Mouse (Mus musculus) embryonic facial prominence, embryonic 11.5 days (tissue): ENCODE results near the gene Nppc. TPM values are rescaled to one million over a fixed set of nuclear protein-coding genes. Genes with fewer than 3 reads are reported as not detected.
A peak's percentile ranks its signal among the peaks of the same experiment; 100 is the strongest.

Experiments used
- ATAC-seq: fragments of 200-750 bp; cut with Nextera tagmentation; replicated peaks from 2 replicates; pipeline ENCODE4 v1.8.0; 2017; ENCODE audit warnings: low read depth; ENCODE audit not compliant: insufficient number of reproducible peaks, low FRiP score, low TSS enrichment
- DNase-seq: peaks from one replicate; pipeline ENCODE4 v3.0.0-alpha.2; 2015; ENCODE audit warnings: low spot score
- H3K27ac ChIP-seq: fragments of 300-500 bp; sonication (generic); replicated peaks from 2 replicates; pipeline ENCODE4 v1.5.1; 2014; ENCODE audit warnings: mild to moderate bottlenecking, low read depth, low read length, control low read depth
- H3K27me3 ChIP-seq: fragments of 300-500 bp; sonication (generic); 2 replicates; pipeline ENCODE4 v1.6.1; 2014; ENCODE audit warnings: mild to moderate bottlenecking, low read length, moderate library complexity, mixed read lengths; ENCODE audit not compliant: control insufficient read depth, insufficient read depth
- H3K36me3 ChIP-seq: fragments of 300-500 bp; sonication (generic); replicated peaks from 2 replicates; pipeline ENCODE4 v1.6.1; 2014; ENCODE audit warnings: low read depth, mild to moderate bottlenecking, low read length, moderate library complexity, mixed read lengths; ENCODE audit not compliant: control insufficient read depth, insufficient read depth
- H3K4me1 ChIP-seq: fragments of 300-500 bp; sonication (generic); 2 replicates; pipeline ENCODE4 v1.6.1; 2014; ENCODE audit warnings: low read length, mixed read lengths; ENCODE audit not compliant: control insufficient read depth, insufficient read depth
- H3K4me2 ChIP-seq: fragments of 300-500 bp; sonication (generic); 2 replicates; pipeline ENCODE4 v1.6.1; 2014; ENCODE audit warnings: low read depth, mild to moderate bottlenecking, control low read depth, low read length, moderate library complexity
- H3K4me3 ChIP-seq: fragments of 300-500 bp; sonication (generic); 2 replicates; pipeline ENCODE4 v1.5.1; 2014; ENCODE audit warnings: low read depth, low read length, control low read depth
- H3K9ac ChIP-seq: fragments of 300-500 bp; sonication (generic); replicated peaks from 2 replicates; pipeline ENCODE4 v1.6.1; 2014; ENCODE audit warnings: mild to moderate bottlenecking, control low read depth, low read length
- H3K9me3 ChIP-seq: fragments of 300-500 bp; sonication (generic); replicated peaks from 2 replicates; pipeline ENCODE4 v1.6.1; 2016; ENCODE audit warnings: mild to moderate bottlenecking, low read length, inconsistent platforms, mixed read lengths; ENCODE audit not compliant: control insufficient read depth
- WGBS: fragments of 180-500 bp; shearing (Covaris S2); extraction: QIAGEN DNeasy Blood & Tissue Kit; methylation state at CpG from one replicate; pipeline ENCODE4 v1.1.7; 2014; 5-methylcytosine and 5-hydroxymethylcytosine counted together
- polyA plus RNA-seq: library from polyadenylated mRNA; unstranded; fragments of >200 nt; fragmentation: Nextera tagmentation; extraction: Ambion mirVana; gene quantifications from 2 replicates; pipeline ENCODE4 v1.2.1, GENCODE M21; 2014

Nppc gene
- polyA plus RNA-seq, 1 experiment from 2014 or later: 0.34 TPM

- no peak overlapping the region for H3K9ac ChIP-seq
- DNase-seq: no peak
- no peaks in the 10 kb centered on the region for H3K27me3 ChIP-seq
- ATAC-seq: no peak
- 40% methylated on average over 2 of the region's 2 CpGs for WGBS
- H3K27ac ChIP-seq: no peak overlapping the region
- H3K9me3 ChIP-seq: no peaks in the 10 kb centered on the region
- no peak overlapping the region for H3K4me3 ChIP-seq
- H3K4me2 ChIP-seq: no peak overlapping the region
- H3K36me3 ChIP-seq: no peaks in the 10 kb centered on the region
- H3K4me1 ChIP-seq: no peaks in the 10 kb centered on the region
These were observed 22.9 kb downstream of the Nppc start for GRCm38 (mm10) chr1:86647517-86647916.

GRCm38 (mm10) chr1:86643101-86643809 lies 27.1 kb downstream of the Nppc start:
- no peak overlapping the region for H3K9ac ChIP-seq
- H3K4me2 ChIP-seq: no peak overlapping the region
- H3K9me3 ChIP-seq: no peaks in the 10 kb centered on the region
- ATAC-seq: no peak
- H3K4me3 ChIP-seq: no peak overlapping the region
- 73% methylated on average over 13 of the region's 13 CpGs for WGBS
- no peak overlapping the region for H3K27ac ChIP-seq
- H3K4me1 ChIP-seq: no peaks in the 10 kb centered on the region
- H3K27me3 ChIP-seq: no peaks in the 10 kb centered on the region
- DNase-seq: no peak
- H3K36me3 ChIP-seq: no peaks in the 10 kb centered on the region

- no peak; the same call in 1 of the 2 replicates for ATAC-seq
- 58% methylated on average over 6 of the region's 6 CpGs for WGBS
These were observed 35.5 kb downstream of the Nppc start for GRCm38 (mm10) chr1:86634751-86635359.

GRCm38 (mm10) chr1:86633840-86634750 lies 36.3 kb downstream of the Nppc start:
- Histone ChIP-seq H3K4me3 (no peak overlapping the region), H3K27ac (no peak overlapping the region), H3K4me1 (no peaks in the 10 kb centered on the region), H3K27me3 (no peaks in the 10 kb centered on the region), H3K4me2 (no peak overlapping the region), H3K36me3 (no peaks in the 10 kb centered on the region), H3K9ac (no peak overlapping the region), H3K9me3 (no peaks in the 10 kb centered on the region)
- WGBS: 55% methylated on average over 7 of the region's 7 CpGs
- ATAC-seq: no peak
- DNase-seq: no peak

More at GRCm38 (mm10) chr1:86634751-86635359, 35.5 kb downstream of the Nppc start:
- H3K36me3 ChIP-seq: no peaks in the 10 kb centered on the region
- H3K4me3 ChIP-seq: no peak overlapping the region
- no peak overlapping the region for H3K9ac ChIP-seq
- DNase-seq: peak; percentile 65
- no peaks in the 10 kb centered on the region for H3K4me1 ChIP-seq
- H3K27me3 ChIP-seq: no peaks in the 10 kb centered on the region
- no peak overlapping the region for H3K27ac ChIP-seq
- no peak overlapping the region for H3K4me2 ChIP-seq
- H3K9me3 ChIP-seq: no peaks in the 10 kb centered on the region

GRCm38 (mm10) chr1:86633434-86633833 lies 36.9 kb downstream of the Nppc start:
- Histone ChIP-seq H3K4me3 (no peak overlapping the region), H3K27ac (no peak overlapping the region), H3K4me2 (no peak overlapping the region), H3K27me3 (no peaks in the 10 kb centered on the region), H3K36me3 (no peaks in the 10 kb centered on the region), H3K9me3 (no peaks in the 10 kb centered on the region), H3K9ac (no peak overlapping the region), H3K4me1 (no peaks in the 10 kb centered on the region)
- 56% methylated on average over 3 of the region's 3 CpGs for WGBS
- DNase-seq (no peak), ATAC-seq (no peak)

- no peaks in the 10 kb centered on the region for H3K27me3 ChIP-seq
- H3K27ac ChIP-seq: no peak overlapping the region
- no peaks in the 10 kb centered on the region for H3K36me3 ChIP-seq
- H3K4me1 ChIP-seq: no peaks in the 10 kb centered on the region
- WGBS: 46% methylated on average over 6 of the region's 6 CpGs
- peak; percentile 8 for DNase-seq
- H3K9ac ChIP-seq: no peak overlapping the region
- H3K4me3 ChIP-seq: no peak overlapping the region
- ATAC-seq: no peak
- H3K9me3 ChIP-seq: no peaks in the 10 kb centered on the region
- no peak overlapping the region for H3K4me2 ChIP-seq
These were observed 37.5 kb downstream of the Nppc start for GRCm38 (mm10) chr1:86632732-86633380.

GRCm38 (mm10) chr1:86630527-86630926 lies 39.8 kb downstream of the Nppc start:
- WGBS: 82% methylated on average over 4 of the region's 4 CpGs
- H3K4me2 ChIP-seq: no peak overlapping the region
- H3K9ac ChIP-seq: no peak overlapping the region
- no peak overlapping the region for H3K4me3 ChIP-seq
- no peaks in the 10 kb centered on the region for H3K4me1 ChIP-seq
- H3K27me3 ChIP-seq: no peaks in the 10 kb centered on the region
- no peak for ATAC-seq
- H3K9me3 ChIP-seq: no peaks in the 10 kb centered on the region
- H3K27ac ChIP-seq: no peak overlapping the region
- H3K36me3 ChIP-seq: no peaks in the 10 kb centered on the region
- DNase-seq: no peak
